Mouse (Mus musculus): ENCODE data around the gene Whrn. TPM values are rescaled to one million over a fixed set of nuclear protein-coding genes. Genes with fewer than 3 reads are reported as not detected.

Gene Whrn
- total RNA-seq, 2 experiments from 2014 or later = 22.6 to 26.4 TPM

DNA sequence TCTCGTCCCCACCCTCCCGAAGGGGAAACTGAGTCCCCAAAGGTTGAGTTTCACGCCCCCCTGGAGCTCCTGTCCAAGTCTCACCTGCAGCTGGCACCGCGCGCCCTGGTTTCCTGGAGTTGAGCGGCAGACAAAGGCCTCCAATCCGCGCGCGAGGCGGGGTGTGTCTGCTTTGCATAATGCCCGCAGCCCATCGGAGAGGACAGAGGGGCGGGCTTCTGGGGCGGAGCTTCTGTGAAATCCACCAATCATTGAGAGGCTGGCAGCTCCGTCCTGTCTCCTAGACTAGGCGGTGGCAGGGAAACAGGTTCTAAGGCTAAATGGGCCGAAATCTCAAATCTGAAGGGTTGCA lies 85.2 kb downstream of the Whrn start:
- peak; percentile 85 to 91 for DNase-seq (ENCODE audit: low spot score in 2 of 2)

GRCm38 (mm10) chr4:63409908-63410582 lies 85.7 kb downstream of the Whrn start:
- peak; percentile 30 to 40 for DNase-seq (ENCODE audit: low spot score in 2 of 2)

GRCm38 (mm10) chr4:63409317-63409907 lies 86.4 kb downstream of the Whrn start:
- DNase-seq (ENCODE audit: low spot score in 2 of 2) = no peak

- peak in 1 of 2 experiments; percentile 44 for DNase-seq (ENCODE audit: low spot score in 2 of 2)
These were observed 87.1 kb downstream of the Whrn start for GRCm38 (mm10) chr4:63408649-63409048.

DNA sequence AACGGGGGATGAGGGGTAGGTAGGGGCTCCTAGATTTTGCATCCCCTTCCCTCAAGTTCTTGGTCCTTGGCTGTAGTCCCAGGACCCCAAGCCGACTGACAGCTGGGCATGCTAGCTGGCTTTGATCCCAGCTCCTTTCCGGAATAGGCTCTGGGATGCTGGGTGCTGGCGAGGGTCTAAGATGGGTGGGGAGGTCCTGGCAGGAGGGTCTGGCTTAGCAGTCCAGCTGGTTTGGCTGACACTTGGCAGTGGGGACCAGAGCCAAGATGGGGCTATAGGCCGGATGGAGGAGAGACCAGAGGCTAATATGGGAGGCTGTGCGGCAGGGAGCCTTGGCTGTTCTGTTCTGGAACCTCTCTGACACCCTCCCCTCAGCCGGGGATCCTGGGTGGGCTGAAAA lies 87.5 kb downstream of the Whrn start:
- no peak for DNase-seq (ENCODE audit: low spot score in 2 of 2)

DNA sequence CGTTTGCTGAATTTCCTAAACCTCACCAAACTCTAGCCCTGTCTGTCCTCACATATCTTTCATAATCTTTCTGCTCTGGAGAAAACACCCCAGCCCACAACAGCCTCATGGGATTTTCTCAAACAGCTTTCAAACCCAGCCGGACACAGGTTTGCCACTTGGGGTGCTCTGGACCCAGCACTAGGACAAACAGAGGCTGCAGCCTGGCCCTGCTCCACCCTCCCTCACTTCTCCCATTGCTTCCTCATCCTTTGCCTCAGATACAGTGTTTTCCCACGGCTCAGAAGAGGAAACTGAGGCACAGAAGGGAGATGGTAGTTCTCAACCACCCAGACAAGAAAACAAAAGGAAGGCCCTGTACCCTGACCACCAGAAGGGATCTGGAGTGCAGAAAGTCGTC lies 90.1 kb downstream of the Whrn start:
- no peak for DNase-seq (ENCODE audit: low spot score in 2 of 2)

DNA sequence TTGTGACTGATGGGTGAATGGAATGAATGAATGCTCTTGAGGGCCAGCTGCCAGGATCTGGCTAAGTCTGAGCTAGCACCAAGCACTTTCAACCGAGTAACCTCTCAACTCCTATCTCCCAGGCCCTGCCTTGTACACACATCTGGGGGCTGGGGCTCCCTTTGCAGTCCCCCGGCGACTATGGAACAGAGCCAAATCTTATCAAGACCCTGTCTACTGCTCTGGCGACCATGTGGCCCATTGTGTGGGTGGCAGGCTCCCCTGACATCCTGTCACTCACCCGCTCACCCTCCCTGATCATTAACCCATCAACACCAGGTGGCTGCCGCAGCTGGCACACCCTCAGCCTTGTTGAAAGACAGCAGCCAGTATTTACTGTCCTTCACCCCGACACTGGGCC lies 90.7 kb downstream of the Whrn start:
- no peak for DNase-seq (ENCODE audit: low spot score in 2 of 2)

- no peak for DNase-seq (ENCODE audit: low spot score in 2 of 2)
These were observed 91.6 kb downstream of the Whrn start for GRCm38 (mm10) chr4:63404205-63404604.

GRCm38 (mm10) chr4:63403040-63403959 lies 92.5 kb downstream of the Whrn start, which contains the start of gene Akna:
Gene Akna, minus strand, starts transcription at chr4:63403354.
- peak; percentile 63 to 71 for DNase-seq (ENCODE audit: low spot score in 2 of 2)

GRCm38 (mm10) chr4:63402558-63402957 lies 93.2 kb downstream of the Whrn start:
- no peak for DNase-seq (ENCODE audit: low spot score in 2 of 2)

GRCm38 (mm10) chr4:63402056-63402455 lies 93.7 kb downstream of the Whrn start:
- DNase-seq (ENCODE audit: low spot score in 2 of 2) = no peak

DNA sequence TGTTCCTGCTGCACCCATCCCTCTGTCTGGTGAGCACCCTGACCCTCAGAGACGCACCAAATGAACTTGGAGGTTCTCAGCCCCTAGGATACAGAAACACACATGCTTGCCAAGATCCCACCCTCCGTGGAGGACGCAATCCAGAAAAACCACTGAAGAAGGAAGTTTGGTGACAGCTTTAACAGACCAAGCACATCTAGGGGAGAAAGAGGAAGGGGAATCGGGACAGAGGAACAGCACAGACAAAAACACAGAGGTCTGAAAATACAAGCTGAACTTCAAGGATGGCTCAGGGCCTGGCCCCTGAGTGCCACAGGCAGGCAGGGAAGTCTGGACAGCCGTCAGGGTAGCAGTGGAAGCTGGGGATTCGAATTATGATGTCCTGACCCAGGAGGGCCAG lies 94.2 kb downstream of the Whrn start:
- DNase-seq (ENCODE audit: low spot score in 2 of 2) = no peak

GRCm38 (mm10) chr4:63400541-63401306 lies 95.1 kb downstream of the Whrn start:
- no peak for DNase-seq (ENCODE audit: low spot score in 2 of 2)

DNA sequence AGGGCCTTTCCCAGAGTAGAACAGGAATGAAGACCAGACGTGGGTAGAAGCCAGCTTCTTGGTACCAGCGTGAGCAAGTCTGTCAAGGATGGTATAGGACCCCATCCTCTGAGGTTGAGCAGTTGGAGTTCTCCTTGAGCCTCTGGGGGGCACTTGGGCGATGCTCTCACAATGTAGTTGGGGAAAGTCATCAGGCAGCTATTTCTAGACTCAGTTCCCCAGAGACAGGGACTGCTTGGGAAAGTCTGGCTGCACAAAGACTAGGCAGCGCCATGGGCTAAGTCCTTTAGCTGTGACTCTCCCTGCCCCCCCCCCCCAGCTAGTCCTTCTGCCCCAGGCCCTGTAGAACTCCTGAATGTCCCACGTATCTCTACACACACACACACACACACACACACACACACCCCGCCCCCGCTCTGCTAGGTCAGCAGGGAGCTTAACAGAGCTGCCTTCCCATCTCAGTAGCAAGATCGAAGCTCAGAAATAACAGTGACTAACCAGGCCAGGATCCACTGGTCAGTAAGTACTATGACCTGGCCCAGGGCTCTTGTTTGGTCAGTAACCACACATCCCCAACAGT lies 96.0 kb downstream of the Whrn start:
- no peak for DNase-seq (ENCODE audit: low spot score in 2 of 2)

GRCm38 (mm10) chr4:63398854-63399609 lies 96.8 kb downstream of the Whrn start:
- DNase-seq (ENCODE audit: low spot score in 2 of 2) = no peak

GRCm38 (mm10) chr4:63397981-63398537 lies 97.7 kb downstream of the Whrn start:
- DNase-seq (ENCODE audit: low spot score in 2 of 2) = no peak

DNA sequence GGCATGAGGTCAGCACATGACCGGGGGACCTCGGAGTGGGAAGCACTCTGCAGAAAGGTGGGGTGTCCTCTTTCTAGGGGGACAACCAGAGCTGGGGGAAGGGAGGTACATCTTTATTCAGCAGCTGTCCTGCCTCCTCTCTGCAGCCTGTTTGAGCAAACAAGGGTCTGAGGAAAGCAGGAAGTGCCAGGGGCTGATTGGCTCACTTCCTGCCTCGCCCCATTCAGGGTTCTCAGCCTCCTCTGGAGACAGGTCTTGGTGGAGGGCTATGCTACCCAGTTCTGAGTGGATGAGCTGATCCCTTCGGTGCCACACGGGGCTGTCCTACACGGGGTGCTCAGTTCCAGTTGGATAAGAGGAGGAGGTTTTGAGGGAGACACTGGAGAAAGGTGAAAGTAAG lies 104.5 kb downstream of the Whrn start:
- DNase-seq (ENCODE audit: low spot score in 2 of 2) = no peak

GRCm38 (mm10) chr4:63389887-63390528 lies 105.8 kb downstream of the Whrn start:
- DNase-seq (ENCODE audit: low spot score in 2 of 2) = no peak

All from adrenal gland, postnatal 4 days (tissue).